Mouse (Mus musculus): ENCODE measurements around the gene Tbc1d10c. TPM values are rescaled to one million over a fixed set of nuclear protein-coding genes. Genes with fewer than 3 reads are reported as not detected.

Gene Tbc1d10c
- polyA plus RNA-seq, 1 experiment from 2014 or later, result 3.4 TPM

DNA sequence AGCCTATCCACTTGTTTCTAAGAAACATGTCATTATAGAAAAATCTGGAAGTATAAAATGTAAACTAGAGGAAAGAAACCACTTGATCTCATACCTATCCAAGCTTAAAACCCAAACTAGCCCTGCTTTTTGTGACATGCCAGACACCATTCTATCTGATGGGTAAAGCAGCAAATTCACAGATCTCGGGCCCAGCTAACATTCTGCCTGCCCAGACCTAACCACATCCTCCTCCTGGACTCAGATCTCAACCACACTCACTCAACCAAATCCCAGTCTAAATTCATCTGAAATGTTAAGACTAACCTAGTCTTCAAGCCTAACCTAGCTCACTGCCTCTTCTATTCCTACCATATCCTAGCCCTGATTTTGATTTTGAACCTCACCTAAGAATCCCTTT is 27.7 kb upstream of the Tbc1d10c start:
- H3K4me1 ChIP-seq (replicated peaks; ENCODE audit: control insufficient read depth, insufficient read depth, low read length), result peaks cover 54% of the 10 kb centered on the region

DNA sequence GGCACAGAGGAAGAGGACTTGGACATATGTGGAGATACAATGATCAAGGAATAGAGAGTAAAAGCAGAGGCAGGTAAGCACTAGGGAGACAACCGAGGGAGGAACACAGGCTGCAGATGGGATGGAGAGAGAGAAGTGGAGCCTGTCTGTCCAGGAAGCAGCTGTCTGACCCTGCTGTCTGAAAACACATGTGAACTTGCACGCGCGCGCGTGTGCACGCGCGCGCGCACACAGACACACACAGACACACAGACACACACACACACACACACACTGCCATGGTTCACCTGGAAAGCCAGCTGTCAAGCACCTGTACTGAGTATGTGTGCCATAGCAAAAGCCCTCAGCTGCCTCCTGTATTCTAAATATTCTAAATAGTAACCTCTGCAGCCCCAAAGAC is 27.2 kb upstream of the Tbc1d10c start:
- peaks cover 58% of the 10 kb centered on the region for H3K4me1 ChIP-seq (replicated peaks; ENCODE audit: control insufficient read depth, insufficient read depth, low read length)
- H3K4me2 ChIP-seq, result no peak overlapping the region
- H3K9ac ChIP-seq (ENCODE audit: low read depth, low read length), result no peak overlapping the region
- H3K27ac ChIP-seq (ENCODE audit: low read depth, low read length), result peak overlapping the region; percentile 28; the same call in 1 of the 2 replicates
- ATAC-seq (replicated peaks; ENCODE audit: low FRiP score), result no peak
- H3K4me3 ChIP-seq (ENCODE audit: low read depth, low read length), result no peak overlapping the region
- no peaks in the 10 kb centered on the region for H3K36me3 ChIP-seq (ENCODE audit: control insufficient read depth, insufficient read depth, low read length)
- H3K9me3 ChIP-seq (ENCODE audit: control insufficient read depth, low read length), result no peaks in the 10 kb centered on the region
- WGBS, result 85% methylated on average over 11 of the region's 11 CpGs
- H3K27me3 ChIP-seq (replicated peaks; ENCODE audit: control insufficient read depth, insufficient read depth, low read length), result peaks cover 57% of the 10 kb centered on the region
- no peak for DNase-seq (ENCODE audit: low spot score)

More for the DNA sequence above, 27.7 kb upstream of the Tbc1d10c start:
- ATAC-seq (replicated peaks; ENCODE audit: low FRiP score) (no peak), DNase-seq (ENCODE audit: low spot score) (no peak)
- no peak overlapping the region for H3K27ac ChIP-seq (ENCODE audit: low read depth, low read length)
- H3K9me3 ChIP-seq (ENCODE audit: control insufficient read depth, low read length), result no peaks in the 10 kb centered on the region
- peaks cover 52% of the 10 kb centered on the region for H3K27me3 ChIP-seq (replicated peaks; ENCODE audit: control insufficient read depth, insufficient read depth, low read length)
- no peak overlapping the region for H3K4me3 ChIP-seq (ENCODE audit: low read depth, low read length)
- 44% methylated on average over 1 of the region's 1 CpGs for WGBS
- no peaks in the 10 kb centered on the region for H3K36me3 ChIP-seq (ENCODE audit: control insufficient read depth, insufficient read depth, low read length)
- no peak overlapping the region for H3K4me2 ChIP-seq
- no peak overlapping the region for H3K9ac ChIP-seq (ENCODE audit: low read depth, low read length)

- DNase-seq (ENCODE audit: low spot score), result no peak
- H3K36me3 ChIP-seq (ENCODE audit: control insufficient read depth, insufficient read depth, low read length), result no peaks in the 10 kb centered on the region
- no peak overlapping the region for H3K4me3 ChIP-seq (ENCODE audit: low read depth, low read length)
- no peaks in the 10 kb centered on the region for H3K9me3 ChIP-seq (ENCODE audit: control insufficient read depth, low read length)
- H3K9ac ChIP-seq (ENCODE audit: low read depth, low read length), result no peak overlapping the region
- H3K27me3 ChIP-seq (replicated peaks; ENCODE audit: control insufficient read depth, insufficient read depth, low read length), result peaks cover 61% of the 10 kb centered on the region
- no peak overlapping the region for H3K4me2 ChIP-seq
- peak overlapping the region; percentile 28; the same call in 1 of the 2 replicates for H3K27ac ChIP-seq (ENCODE audit: low read depth, low read length)
- WGBS, result 57% methylated on average over 3 of the region's 3 CpGs
- no peak for ATAC-seq (replicated peaks; ENCODE audit: low FRiP score)
- peaks cover 62% of the 10 kb centered on the region for H3K4me1 ChIP-seq (replicated peaks; ENCODE audit: control insufficient read depth, insufficient read depth, low read length)
Measured at GRCm38 (mm10) chr19:4217855-4218254, 26.8 kb upstream of the Tbc1d10c start.

DNA sequence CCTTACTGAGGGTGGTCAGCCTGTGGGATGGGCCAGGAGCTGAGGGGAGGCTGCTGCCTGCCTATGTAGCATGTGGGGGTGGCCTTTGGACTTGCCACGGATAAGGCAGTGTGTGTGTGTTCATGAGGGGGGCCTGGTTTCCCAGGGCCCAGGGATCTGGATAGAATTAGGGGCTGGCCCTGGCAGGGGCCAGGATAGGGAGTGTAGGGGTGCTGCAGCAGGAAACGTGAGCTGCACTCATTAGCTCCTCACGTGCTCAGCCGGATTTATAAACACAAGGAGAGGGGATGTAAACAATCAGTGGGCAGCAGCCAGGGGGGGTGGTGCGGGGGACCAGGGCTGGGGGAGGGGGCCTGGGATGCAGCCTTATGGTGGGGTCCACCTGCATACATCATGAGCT is 26.1 kb upstream of the Tbc1d10c start:
- H3K4me2 ChIP-seq, result peak overlapping the region; percentile 40
- 36% methylated on average over 5 of the region's 5 CpGs for WGBS
- H3K36me3 ChIP-seq (ENCODE audit: control insufficient read depth, insufficient read depth, low read length), result no peaks in the 10 kb centered on the region
- ATAC-seq (replicated peaks; ENCODE audit: low FRiP score) (no peak), DNase-seq (ENCODE audit: low spot score) (no peak)
- H3K4me3 ChIP-seq (ENCODE audit: low read depth, low read length), result no peak overlapping the region
- peaks cover 57% of the 10 kb centered on the region for H3K4me1 ChIP-seq (replicated peaks; ENCODE audit: control insufficient read depth, insufficient read depth, low read length)
- H3K27me3 ChIP-seq (replicated peaks; ENCODE audit: control insufficient read depth, insufficient read depth, low read length), result peaks cover 68% of the 10 kb centered on the region
- H3K9ac ChIP-seq (ENCODE audit: low read depth, low read length), result no peak overlapping the region
- no peaks in the 10 kb centered on the region for H3K9me3 ChIP-seq (ENCODE audit: control insufficient read depth, low read length)
- no peak overlapping the region for H3K27ac ChIP-seq (ENCODE audit: low read depth, low read length)

- no peak for ATAC-seq (replicated peaks; ENCODE audit: low FRiP score)
- H3K9me3 ChIP-seq (ENCODE audit: control insufficient read depth, low read length), result no peaks in the 10 kb centered on the region
- no peak for DNase-seq (ENCODE audit: low spot score)
- H3K4me3 ChIP-seq (ENCODE audit: low read depth, low read length), result peak overlapping the region; percentile 5; the same call in 1 of the 2 replicates
- peaks cover 74% of the 10 kb centered on the region for H3K27me3 ChIP-seq (replicated peaks; ENCODE audit: control insufficient read depth, insufficient read depth, low read length)
- H3K4me1 ChIP-seq (replicated peaks; ENCODE audit: control insufficient read depth, insufficient read depth, low read length), result peaks cover 48% of the 10 kb centered on the region
- H3K9ac ChIP-seq (ENCODE audit: low read depth, low read length), result no peak overlapping the region
- H3K4me2 ChIP-seq, result peak overlapping the region; percentile 84
- no peaks in the 10 kb centered on the region for H3K36me3 ChIP-seq (ENCODE audit: control insufficient read depth, insufficient read depth, low read length)
- WGBS, result 16% methylated on average over 14 of the region's 14 CpGs
- H3K27ac ChIP-seq (ENCODE audit: low read depth, low read length), result no peak overlapping the region
Measured at GRCm38 (mm10) chr19:4216041-4216685, 25.1 kb upstream of the Tbc1d10c start.

DNA sequence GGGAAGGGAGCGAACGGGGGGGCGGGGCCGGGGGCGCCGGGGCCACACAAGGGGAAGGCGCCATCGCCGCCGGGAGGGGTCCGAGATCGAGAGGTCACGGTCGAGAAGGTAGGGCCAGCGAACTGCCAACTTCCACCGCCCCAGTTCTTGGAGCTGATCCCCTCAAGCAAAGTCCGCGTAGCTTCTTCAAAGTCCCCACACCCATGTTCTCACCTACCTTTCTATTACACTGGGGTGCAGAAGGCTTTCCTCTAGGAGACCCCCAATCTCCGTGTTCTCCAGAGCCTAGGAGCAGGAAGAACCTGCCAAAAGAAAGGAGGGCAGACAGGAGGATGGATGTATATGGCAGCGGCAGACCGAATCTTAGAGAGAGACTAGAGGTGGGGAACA is 24.4 kb upstream of the Tbc1d10c start:
- Histone ChIP-seq H3K9me3 (ENCODE audit: control insufficient read depth, low read length) (no peaks in the 10 kb centered on the region), H3K4me3 (ENCODE audit: low read depth, low read length) (peak overlapping the region; percentile 67), H3K27ac (ENCODE audit: low read depth, low read length) (peak overlapping the region; percentile 82; the same call in 1 of the 2 replicates), H3K4me2 (peak overlapping the region; percentile 84), H3K4me1 (replicated peaks; ENCODE audit: control insufficient read depth, insufficient read depth, low read length) (peaks cover 40% of the 10 kb centered on the region), H3K9ac (ENCODE audit: low read depth, low read length) (peak overlapping the region; percentile 73), H3K36me3 (ENCODE audit: control insufficient read depth, insufficient read depth, low read length) (no peaks in the 10 kb centered on the region), H3K27me3 (replicated peaks; ENCODE audit: control insufficient read depth, insufficient read depth, low read length) (peaks cover 81% of the 10 kb centered on the region)
- 1% methylated on average over 14 of the region's 21 CpGs for WGBS
- DNase-seq (ENCODE audit: low spot score), result no peak
- ATAC-seq (replicated peaks; ENCODE audit: low FRiP score), result no peak

- H3K36me3 ChIP-seq (ENCODE audit: control insufficient read depth, insufficient read depth, low read length), result no peaks in the 10 kb centered on the region
- H3K4me1 ChIP-seq (replicated peaks; ENCODE audit: control insufficient read depth, insufficient read depth, low read length), result peaks cover 35% of the 10 kb centered on the region
- peak overlapping the region; percentile 73 for H3K9ac ChIP-seq (ENCODE audit: low read depth, low read length)
- peak overlapping the region; percentile 67 for H3K4me3 ChIP-seq (ENCODE audit: low read depth, low read length)
- no peaks in the 10 kb centered on the region for H3K9me3 ChIP-seq (ENCODE audit: control insufficient read depth, low read length)
- WGBS, result 1% methylated on average over 54 of the region's 81 CpGs
- no peak for DNase-seq (ENCODE audit: low spot score)
- peak overlapping the region; percentile 84 for H3K4me2 ChIP-seq
- peak overlapping the region; percentile 82 for H3K27ac ChIP-seq (ENCODE audit: low read depth, low read length)
- peak; percentile 22; the same call in 1 of the 2 replicates for ATAC-seq (replicated peaks; ENCODE audit: low FRiP score)
- H3K27me3 ChIP-seq (replicated peaks; ENCODE audit: control insufficient read depth, insufficient read depth, low read length), result peaks cover 82% of the 10 kb centered on the region
Measured at GRCm38 (mm10) chr19:4214771-4215450, 23.8 kb upstream of the Tbc1d10c start.

GRCm38 (mm10) chr19:4214071-4214770 is 23.1 kb upstream of the Tbc1d10c start, which contains the start of the genes Clcf1 and AC109138.7:
TSS of gene Clcf1 (plus strand) at chr19:4214238.
TSS of gene AC109138.7 (plus strand) at chr19:4214357.
- Histone ChIP-seq H3K36me3 (ENCODE audit: control insufficient read depth, insufficient read depth, low read length) (no peaks in the 10 kb centered on the region), H3K4me1 (replicated peaks; ENCODE audit: control insufficient read depth, insufficient read depth, low read length) (peaks cover 33% of the 10 kb centered on the region), H3K9ac (ENCODE audit: low read depth, low read length) (peak within 1 kb of the TSS; percentile 73), H3K27me3 (replicated peaks; ENCODE audit: control insufficient read depth, insufficient read depth, low read length) (peaks cover 86% of the 10 kb centered on the region), H3K4me2 (peak within 1 kb of the TSS; percentile 84), H3K27ac (ENCODE audit: low read depth, low read length) (peak within 1 kb of the TSS; percentile 82), H3K4me3 (ENCODE audit: low read depth, low read length) (peak within 1 kb of the TSS; percentile 67), H3K9me3 (ENCODE audit: control insufficient read depth, low read length) (no peaks in the 10 kb centered on the region)
- ATAC-seq (replicated peaks; ENCODE audit: low FRiP score) (peak; percentile 34; the same call in 1 of the 2 replicates), DNase-seq (ENCODE audit: low spot score) (no peak)
- WGBS, result under 1% methylated on average over 48 of the region's 49 CpGs

All from liver, embryonic 11.5 days (tissue).